Mouse (Mus musculus) left cerebral cortex, postnatal 25 days (tissue): Measurements from ENCODE around the gene Atf7. TPM values are rescaled to one million over a fixed set of nuclear protein-coding genes. Genes with fewer than 3 reads are reported as not detected.

Experiments used
- DNase-seq, 2 experiments: peaks; one replicate each; pipeline ENCODE4 v3.0.0; 2022; ENCODE audit warnings: low spot score in 2 of 2, mixed read lengths in 1 of 2
- intact Hi-C: fragments of 180-260 bp; cut with DNase I; formaldehyde crosslinking; loops from one replicate; pipeline ENCODE4 v1.15.1; 2025
- microRNA-seq, 2 experiments: library from miRNA; unstranded; fragments of <30 nt; microRNA quantifications; one replicate each; pipeline ENCODE4 v1.2.0; 2022
- total RNA-seq, 2 experiments: library from RNA; stranded (reverse); gene quantifications; 2 replicates each; pipeline ENCODE4 v1.2.3; 2021

Atf7 gene
- total RNA-seq, 2 experiments from 2014 or later, result 30.9 to 36.8 TPM

DNA sequence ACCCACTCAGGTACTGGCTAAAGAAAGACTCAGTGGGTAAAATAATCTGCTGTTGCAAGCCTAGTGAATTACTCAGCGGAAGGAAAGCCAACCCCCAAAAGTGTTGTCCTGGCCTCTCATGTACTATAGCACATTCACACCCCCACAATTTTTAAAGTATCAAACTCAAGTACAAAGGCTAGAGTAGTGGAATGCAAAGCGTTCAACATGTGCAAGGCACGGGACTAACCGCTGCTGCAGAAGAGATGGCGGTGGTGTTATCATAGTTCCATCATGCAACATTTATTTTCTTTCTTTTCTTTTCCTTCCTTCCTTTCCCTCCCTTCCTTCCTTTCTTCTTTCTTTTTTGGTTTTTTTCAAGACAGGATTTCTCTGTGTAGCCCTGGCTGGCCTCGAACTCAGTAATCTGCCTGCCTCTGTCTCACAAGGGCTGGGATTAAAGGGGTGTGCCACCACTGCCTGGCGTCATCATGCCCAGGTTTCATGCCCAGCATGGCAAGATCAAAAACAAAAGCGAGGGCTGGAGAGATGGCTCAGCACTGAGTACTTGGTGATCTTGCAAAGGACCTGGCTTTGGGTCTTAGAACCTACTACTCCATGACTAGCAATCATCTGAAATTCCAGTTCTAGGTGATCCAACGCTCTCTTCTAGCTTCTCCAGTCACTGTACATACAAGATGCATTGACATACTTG lies 119.3 kb downstream of the Atf7 start:
- intact Hi-C loops, result no loop called here
- no peak for DNase-seq

DNA sequence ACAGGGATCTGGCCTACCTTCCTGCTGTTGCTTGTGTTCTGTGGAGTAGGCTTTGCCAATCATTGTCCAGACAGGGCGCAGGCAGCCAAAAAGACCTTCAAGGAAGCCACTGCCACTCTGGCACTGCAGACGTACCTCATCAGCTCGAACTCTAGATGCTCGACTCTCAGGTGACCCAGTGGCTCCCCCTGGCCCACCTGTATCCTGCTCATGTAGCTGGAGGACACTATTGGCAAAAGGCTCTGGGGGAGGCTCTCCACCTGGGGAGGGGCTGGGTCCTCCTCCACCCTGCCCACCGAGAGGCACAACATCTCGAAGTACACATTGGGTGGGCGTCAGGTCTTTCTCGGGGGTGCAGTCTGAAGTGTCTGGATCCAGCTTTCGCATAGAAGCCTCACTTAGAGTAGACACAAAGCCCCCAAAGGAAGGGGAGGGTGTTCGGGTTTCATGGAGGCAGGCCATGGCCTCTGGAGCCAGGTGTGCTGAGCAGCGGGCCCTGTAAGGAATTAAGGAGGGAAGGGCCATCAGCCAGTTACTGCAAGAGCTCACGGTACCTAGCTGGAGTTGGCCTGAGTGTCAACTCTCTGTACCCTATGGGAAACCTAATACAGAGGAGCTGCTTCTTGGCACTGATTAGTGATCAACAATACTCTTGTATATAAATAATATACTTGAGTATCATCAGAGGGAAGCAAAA lies 120.0 kb downstream of the Atf7 start:
- intact Hi-C loops, result no loop called here
- DNase-seq, result no peak

DNA sequence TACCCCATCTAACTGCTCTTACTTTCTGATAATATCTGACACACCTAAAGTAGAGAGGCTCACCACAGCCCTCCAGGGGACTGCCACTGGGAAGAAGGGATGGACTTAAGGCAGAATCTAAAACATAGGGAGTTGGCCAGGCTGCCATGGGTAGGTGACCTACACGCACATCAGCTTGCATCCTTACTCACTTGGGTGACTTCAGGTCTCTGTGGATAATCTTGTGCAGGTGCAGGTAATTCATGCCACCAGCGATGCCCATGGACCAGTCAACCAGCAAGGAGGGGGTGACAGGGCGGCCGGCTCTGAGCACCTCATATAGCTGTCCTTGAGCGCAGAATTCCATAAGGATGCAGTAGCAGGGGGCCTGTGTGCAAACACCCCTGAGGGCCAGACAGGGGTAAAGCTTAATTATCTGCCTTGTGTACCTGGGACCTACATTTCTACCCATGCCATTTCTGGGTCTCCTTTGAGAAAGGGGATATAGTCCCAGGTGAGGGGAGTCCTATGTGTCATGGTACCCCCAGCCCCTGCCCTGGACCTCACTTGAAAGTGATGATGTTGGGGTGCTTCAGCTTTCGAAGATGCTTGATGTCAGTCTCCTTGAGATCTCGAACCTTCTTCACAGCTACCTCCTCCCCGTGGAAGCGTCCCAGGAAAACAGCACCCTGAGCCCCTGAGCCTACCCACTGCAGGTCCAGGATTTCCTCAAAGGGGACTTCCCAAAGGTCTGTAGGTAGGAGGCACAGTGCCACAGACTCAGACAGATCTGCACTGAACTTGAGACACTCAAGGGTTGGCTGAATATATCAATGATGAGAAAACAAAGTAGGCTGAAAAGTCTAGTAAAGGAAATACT lies 121.1 kb downstream of the Atf7 start:
- intact Hi-C loops, result no loop called here

DNA sequence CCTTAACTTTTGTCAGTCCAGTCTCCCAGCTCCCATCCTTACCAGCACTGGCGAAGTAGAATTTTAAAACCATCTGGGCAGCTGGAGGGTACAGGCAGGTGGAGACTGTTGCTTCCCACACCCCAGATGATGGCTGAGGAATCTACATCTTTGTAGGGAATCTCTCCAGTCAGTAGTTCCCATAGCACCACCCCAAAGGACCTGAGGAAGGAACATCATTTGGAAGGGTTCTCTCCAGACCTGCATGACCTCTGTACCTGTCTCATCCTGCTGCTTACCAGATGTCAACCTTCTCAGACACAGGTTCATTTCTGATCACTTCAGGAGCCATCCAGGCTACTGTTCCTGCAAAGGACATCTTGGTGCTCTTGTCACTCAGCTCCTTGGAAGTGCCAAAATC lies 121.8 kb downstream of the Atf7 start, which contains the start of gene Gm10337:
Gm10337 (plus strand) TSS at position 276 of the 400 bp plus-strand sequence.
- no peak for DNase-seq
- intact Hi-C loops, result no loop called here

More for the DNA sequence above, 121.1 kb downstream of the Atf7 start:
- DNase-seq, result no peak

DNA sequence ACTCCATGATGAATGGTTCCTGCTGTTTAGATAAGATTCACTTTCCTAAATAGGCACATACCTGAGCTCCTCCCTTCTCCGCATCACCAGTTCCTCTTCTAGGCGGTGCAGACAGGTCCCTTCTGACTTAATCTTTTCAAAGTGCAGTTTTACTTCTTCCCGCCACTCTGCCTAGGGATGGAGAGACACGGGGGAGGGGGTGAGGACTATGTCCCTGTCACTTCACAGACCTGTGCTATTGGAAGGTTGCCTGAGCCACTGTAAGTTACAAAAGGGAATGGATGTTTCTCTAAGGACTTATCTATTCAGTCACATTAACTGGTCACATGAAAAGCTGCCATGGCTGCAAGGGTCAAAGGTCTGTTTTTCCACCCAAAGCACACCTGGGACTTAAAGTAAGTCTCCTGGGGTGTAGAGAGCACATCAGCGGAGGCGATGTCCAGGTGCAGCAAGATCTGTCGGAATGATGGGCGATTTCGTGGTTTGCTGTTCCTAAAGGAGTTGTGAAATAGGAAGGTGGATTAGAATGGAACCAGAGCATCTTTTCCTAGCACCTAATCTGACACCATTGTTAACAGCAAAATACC lies 122.9 kb downstream of the Atf7 start:
- intact Hi-C loops, result no loop called here
- DNase-seq, result no peak

DNA sequence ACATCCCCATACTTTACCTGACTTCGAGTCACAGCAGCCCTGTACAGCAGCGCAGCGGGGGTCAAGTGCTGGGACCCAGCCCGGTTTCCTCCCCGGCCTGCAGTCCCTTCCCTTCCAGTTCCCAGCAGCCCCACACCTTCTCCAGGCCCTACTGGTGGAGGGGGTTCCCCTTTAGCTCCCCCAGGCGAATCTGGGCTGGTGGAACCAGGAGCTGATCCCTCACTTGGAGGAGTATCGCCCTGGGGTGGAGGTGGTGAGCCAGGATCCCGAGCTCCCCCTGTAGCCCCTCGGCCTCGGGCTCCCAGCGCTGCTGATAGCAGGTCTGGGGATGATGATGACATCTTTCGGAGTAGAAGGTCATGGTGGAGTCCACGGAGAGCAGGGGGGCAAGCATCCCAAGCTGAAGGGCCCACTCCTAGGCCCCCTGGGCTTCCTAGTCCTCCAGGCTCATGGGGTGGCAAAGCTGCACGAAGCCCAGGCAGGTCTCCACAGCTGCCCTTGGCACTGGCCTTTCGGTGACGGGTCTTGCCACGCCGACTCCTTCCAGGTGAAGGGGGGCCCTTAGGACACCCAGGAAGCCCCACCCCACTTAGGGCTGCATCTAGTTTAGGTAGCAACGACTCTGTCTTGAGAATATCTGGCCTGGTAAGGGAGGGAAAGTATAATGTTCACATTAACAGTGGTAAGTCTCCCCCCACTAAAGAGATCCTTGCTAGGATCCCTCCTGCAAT lies 124.0 kb downstream of the Atf7 start:
- no peak for DNase-seq
- intact Hi-C loops, result no loop called here

DNA sequence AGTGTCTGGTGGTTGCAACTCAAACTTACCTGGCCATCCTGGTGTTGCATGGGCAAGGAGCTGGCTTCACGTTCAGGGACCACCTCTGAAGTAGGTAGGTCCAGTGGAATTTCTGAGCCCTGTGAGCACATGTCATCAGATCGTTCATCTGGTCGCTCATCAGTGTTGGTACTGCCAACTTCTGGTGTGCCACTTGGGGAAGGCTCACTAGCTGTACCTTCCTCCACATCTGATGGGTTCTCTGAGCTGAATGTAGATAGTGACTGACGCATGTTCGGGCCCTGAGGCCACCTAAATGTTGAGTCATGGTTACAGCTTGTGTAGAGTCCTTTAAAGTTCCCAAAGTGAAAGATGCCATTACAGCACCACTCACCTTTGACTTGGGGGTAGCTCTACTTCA lies 124.8 kb downstream of the Atf7 start:
- intact Hi-C loops, result no loop called here

DNA sequence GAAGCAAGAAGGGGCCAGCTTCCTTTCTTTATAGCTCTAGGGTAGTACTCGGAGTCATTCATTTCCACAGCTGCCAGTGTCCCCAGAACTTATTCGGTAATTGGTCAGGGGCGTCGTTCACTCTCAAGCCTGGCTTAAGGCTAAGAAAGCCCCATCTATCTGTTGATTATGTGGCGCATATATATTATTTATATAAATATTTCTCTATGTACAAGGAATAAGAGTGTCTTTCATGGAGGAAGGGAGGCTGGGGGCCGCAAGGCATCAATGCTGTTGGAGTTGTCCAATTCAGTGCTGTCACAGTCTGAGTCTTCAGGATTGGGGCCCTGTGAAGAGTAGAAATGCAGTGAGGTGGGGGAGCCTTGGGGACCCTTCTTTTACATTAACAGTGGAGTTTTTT lies 125.4 kb downstream of the Atf7 start:
- intact Hi-C loops, result no loop called here

More for the DNA sequence above, 124.8 kb downstream of the Atf7 start:
- DNase-seq, result no peak

DNA sequence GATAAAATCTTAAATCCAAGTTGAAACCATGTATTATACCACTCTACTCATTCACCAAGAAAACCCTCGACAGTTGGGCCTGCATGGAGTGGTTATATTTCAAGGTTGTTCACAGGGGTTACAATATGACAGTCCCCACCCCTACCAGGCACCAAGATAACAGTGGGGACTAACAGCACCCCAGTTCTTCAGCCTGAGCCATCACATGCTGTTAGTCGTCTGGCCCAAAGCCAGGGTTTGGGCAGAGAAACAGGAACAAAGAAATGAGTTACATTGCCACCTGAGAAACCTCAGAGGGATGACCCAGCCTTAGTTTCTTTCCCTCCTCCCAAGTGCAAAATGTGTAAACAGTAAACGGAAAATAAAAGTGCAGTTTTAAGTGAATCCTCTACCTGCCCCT lies 125.9 kb downstream of the Atf7 start:
- DNase-seq, result no peak
- intact Hi-C loops, result no loop called here

More for the DNA sequence above, 125.4 kb downstream of the Atf7 start:
- no peak for DNase-seq

DNA sequence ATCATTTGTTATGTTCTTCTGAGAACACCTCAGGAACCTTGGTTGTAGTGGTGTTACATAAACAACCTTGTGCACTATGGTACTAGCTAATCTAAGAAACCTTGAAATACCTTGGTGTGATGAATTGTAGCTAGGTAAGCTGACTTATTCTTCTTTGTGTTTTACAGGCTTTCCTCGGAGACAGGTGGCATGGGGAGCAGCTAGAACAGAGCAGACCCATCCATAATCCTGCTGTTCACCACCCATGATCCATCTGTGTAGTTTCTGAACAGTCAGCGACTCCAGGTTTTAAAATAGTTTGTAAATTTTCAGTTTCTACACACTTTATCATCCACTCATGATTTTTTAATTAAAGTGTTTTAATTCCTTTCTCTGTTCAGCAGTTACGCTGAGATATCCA lies 126.9 kb downstream of the Atf7 start:
- intact Hi-C loops, result no loop called here
- no peak for DNase-seq

DNA sequence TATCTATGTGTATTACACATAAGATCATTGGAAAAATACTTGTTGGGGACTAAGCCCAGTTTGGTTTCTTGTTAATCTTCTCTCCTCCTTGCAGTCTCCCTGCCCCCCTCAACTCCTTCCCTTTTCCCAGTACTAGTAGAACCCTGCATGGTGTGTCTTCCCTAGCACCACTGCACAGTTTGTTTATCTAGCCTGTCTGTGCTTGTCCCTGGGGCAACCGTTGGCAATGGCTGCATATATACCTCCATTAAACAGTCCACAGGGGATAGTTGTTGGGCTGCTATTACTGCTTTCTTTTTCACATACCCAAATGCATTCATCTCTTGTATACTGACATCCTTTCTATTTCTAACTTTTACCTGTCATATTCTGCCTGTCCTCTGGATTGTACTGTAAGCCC lies 137.6 kb downstream of the Atf7 start:
- no peak for DNase-seq
- intact Hi-C loops, result loop anchor here (2.0 kb wide), 1 partner anchor 13 kb away; no protein-coding TSS in a partner anchor

DNA sequence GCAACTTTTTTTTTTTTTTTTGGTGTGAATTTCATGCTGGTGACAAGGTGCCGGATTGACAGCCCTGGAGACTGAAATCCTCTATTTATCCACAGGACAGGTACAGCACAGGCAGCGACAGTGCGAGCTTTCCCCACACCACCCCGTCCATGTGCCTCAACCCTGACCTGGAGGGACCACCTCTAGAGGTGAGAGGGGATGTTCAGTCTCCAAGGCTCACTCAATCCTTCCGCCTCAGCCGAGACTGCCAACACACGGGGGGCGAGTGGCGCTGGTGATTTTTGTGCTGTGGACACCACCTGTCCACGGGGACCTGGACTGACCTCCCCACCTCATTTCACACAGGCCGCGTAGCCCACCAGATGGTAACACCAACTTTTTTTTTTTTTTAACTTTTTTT lies 139.4 kb downstream of the Atf7 start:
- intact Hi-C loops, result no loop called here
- DNase-seq, result no peak

DNA sequence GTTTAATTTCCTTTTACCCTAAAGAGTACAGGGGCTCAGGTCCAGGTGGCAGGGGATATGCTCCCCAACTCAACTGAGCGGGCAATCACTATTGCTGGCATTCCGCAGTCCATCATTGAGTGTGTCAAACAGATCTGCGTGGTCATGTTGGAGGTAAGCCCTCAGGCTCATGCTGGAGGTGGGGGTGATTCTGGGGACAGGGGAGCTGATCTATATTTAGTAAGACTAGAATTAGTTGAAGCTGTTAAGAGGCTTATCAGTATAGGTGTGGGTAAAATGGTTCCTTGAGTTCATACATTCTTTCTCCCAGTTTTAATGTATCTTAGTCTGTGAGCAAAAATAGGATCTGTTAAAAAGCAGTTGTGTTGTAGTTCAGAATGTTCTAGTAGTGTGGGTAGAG lies 142.1 kb downstream of the Atf7 start:
- intact Hi-C loops, result no loop called here
- DNase-seq, result no peak

Small RNA genes within 50 kb of the gene (microRNA-seq; reads per million reads assigned to microRNA genes)
- gene Mir688, result 0 to 0.99 reads per million in 2 experiments

Other genes with a start within 250 kb of the Atf7 start
- 10 to 100 TPM; 24.3 to 27.0 TPM for gene Sp1, start 219.3 kb downstream of the Atf7 start, total RNA-seq
- gene Amhr2, start 180.1 kb downstream of the Atf7 start, total RNA-seq, result 1 to 10 TPM in 1 of 2 experiments, under 1 TPM in 1; 0.62 to 2.4 TPM
- 10 to 100 TPM; 35.8 to 42.0 TPM for gene Prr13, start 166.4 kb downstream of the Atf7 start, total RNA-seq
- gene Pcbp2, start 154.9 kb downstream of the Atf7 start, total RNA-seq, result 100 to 1,000 TPM; 464 to 469 TPM
- not detected for gene Gm10337, start 121.7 kb downstream of the Atf7 start, total RNA-seq
- gene Map3k12, start 108.4 kb downstream of the Atf7 start, total RNA-seq, result 10 to 100 TPM; 93.6 to 96.2 TPM
- 10 to 100 TPM; 26.9 to 28.8 TPM for gene Tarbp2, start 107.3 kb downstream of the Atf7 start, total RNA-seq
- 1 to 10 TPM; 2.6 to 2.7 TPM for gene Npff, start 100.5 kb downstream of the Atf7 start, total RNA-seq
- gene Gm28047, start 397 bp downstream of the Atf7 start, total RNA-seq, result 1 to 10 TPM in 1 of 2 experiments, under 1 TPM in 1; 0.57 to 1.8 TPM
- 10 to 100 TPM; 11.6 to 14.2 TPM for gene Atp5g2, start 46.9 kb upstream of the Atf7 start, total RNA-seq
- gene Calcoco1, start 96.7 kb upstream of the Atf7 start, total RNA-seq, result 10 to 100 TPM; 64.4 to 68.3 TPM